Mouse (Mus musculus) CD4-positive, CD25-positive, alpha-beta regulatory T cell, adult 2 months (primary cell): ENCODE results near the gene Fxyd5.
A peak's percentile ranks its signal among the peaks of the same experiment; 100 is the strongest.

Experiments used
- DNase-seq: peaks from one replicate; pipeline ENCODE4 v3.0.0-alpha.2; 2012; ENCODE audit warnings: low read depth, low spot score

Fxyd5 gene

DNA sequence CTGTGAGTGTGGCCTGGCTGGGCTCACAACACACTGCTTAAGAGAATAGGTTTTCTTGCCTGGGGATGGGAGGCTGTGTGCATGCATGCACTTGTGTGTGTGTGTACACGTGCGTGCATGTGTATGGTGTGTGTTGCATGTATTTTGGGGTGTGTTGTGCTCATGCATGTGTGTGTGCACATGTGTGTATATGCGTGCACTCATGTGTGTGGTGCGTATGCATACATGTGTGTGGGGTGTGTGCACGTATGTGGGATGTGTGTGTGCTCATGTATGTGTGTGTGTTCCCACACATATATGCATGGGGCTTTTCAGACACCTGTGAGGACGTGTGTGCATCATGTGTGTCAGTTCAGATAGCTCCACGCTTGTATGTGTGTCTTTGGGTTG lies 18.3 kb upstream of the Fxyd5 start:
- no peak for DNase-seq

DNA sequence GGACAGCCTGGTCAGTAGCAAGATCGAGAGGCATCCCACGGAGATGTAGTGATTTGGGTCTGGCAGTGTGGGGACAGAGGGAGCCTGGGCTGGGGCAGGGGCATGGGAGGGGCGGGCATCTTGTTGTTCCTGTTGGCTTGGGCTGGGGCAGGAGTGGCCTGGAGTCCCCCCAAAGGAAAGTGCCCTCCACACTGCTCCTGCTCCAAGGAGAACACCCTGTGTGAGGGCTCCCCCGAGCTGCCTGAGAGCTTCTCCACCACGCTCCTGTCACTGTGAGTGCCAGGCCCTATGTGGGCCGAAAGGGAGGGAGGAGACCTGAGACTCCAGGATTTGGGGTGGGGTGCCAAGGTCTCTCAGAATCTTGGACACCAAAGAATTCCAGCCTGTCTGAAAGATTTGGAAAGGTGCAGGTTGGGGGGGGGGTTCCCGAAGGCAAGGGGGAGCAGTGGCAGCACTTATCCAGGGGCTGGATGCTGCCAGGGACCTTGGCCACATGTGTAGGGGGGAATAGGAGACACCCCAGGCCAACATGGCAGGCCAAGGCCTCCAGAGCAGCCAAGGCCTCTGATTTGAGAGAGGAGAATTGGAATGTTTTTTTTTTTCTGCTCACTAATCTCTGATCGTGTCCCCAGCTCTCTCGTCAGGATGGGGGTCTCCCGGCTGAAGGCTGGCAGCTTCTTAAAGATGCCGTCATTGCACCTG lies 17.8 kb upstream of the Fxyd5 start:
- DNase-seq = no peak

DNA sequence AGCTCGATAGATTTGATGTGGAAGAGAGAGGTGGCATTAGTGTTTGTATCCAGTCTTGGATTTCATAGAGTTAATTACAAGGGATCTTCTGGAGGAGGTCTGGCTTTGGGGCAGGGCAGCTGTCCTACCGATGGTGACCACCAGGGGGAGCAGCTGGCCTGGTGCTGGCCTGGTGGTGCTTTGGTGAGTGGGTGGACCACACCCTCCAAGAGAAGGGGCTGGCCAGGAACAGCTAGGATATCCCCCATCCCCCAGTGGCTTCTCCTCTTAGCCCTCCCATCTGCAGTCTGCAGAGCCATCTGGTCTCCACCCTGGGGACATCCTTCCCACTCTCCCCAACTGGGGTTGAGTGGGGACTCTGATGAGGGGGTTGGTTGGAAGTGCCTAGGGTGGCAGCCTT lies 16.8 kb upstream of the Fxyd5 start, which contains the start of gene Lgi4:
TSS of gene Lgi4 (plus strand) at position 235 of the 400 bp plus-strand sequence.
- peak; percentile 85 for DNase-seq

DNA sequence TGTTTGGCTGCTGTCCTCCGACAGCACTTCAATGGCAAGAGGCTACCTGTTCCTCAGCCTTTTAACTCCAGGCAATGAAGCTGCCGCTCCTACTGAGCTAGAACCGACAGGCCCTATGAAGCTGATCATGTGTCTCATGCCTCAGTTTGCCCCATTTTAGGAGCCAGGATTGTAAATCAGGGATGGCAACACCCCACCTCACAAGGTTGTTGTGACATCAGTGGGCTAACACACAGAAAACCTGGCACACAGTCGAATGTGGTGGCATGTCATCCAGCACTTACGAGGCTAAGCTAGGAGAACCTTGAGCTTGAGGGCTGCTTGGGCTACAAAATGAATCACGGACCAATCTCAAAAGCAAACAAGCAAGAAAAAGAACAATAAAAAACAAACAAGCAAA lies 15.9 kb upstream of the Fxyd5 start:
- DNase-seq = no peak

DNA sequence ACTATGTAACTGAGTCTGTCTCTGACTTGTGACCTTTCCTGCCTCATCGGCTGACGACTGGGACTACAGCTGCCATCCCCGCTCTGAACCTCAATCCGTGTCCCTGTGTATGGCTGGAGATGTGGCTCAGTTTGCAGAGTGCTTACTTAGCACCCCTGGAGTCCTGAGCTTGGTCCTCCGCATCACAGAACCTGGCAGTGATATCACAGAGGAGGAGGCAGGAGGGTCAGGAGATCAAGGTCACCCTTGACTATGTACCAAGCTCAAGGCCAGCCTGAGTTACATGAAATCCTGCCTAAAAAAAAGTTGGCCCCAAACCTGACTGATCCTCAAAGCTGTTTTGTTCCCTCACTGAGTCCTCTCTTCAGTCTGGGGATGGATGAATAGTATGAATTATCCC lies 15.4 kb upstream of the Fxyd5 start:
- DNase-seq = no peak

GRCm38 (mm10) chr7:31057071-31057470 lies 14.8 kb upstream of the Fxyd5 start, which contains the start of gene Fxyd1:
Gene Fxyd1 (minus strand): TSS chr7:31057199.
- DNase-seq = no peak

DNA sequence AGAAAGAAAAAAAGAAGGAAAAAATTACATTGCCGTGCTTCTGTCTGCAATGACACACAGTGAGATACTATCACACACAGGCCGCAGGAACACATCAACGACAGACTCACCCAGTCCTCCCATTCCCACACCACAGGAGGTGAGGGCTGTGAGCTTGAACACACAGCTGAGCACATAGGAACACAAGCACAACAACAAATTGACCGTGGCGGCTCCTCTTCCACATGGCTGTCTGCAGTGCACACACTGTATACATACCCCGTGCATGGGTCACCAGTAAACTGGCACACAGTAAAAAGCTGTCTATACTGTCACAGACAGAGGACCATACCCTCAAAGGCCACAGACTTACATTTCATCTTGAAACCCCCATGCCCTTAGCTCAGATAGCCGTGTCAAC lies 14.2 kb upstream of the Fxyd5 start:
- DNase-seq = no peak

GRCm38 (mm10) chr7:31055883-31056282 lies 13.6 kb upstream of the Fxyd5 start:
- DNase-seq = no peak

GRCm38 (mm10) chr7:31055354-31055824 lies 13.1 kb upstream of the Fxyd5 start:
- DNase-seq = no peak

DNA sequence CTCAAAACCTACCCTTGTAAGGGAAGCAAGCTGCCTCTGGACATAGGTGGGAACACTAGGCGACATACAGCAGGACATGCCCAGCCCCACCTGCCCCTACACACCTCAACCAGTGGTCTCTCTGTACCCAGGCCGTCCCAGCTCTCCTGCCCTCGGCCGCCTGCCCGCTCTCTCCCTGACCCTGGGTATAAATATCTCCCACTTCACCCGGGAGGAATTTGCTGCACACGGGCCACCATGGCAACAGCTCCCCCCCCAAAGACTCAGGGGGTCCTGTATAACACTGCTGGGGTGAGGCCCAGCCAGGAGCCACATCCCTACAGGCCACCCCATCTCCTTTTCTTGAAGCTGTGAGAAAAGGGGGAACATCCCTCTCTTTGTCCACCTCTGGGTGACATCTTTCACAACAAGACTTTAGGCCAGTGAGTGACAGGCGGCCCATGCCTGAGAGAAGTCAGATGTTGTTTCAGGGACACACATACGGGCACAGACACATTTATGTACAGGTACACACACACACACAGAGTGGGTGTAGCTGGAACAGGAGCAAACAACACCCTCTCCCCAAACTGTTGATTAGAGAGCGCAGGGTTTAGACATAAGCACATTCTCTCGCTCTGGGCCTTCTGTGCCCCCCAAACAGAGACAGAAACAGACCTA lies 12.5 kb upstream of the Fxyd5 start:
- DNase-seq = no peak

DNA sequence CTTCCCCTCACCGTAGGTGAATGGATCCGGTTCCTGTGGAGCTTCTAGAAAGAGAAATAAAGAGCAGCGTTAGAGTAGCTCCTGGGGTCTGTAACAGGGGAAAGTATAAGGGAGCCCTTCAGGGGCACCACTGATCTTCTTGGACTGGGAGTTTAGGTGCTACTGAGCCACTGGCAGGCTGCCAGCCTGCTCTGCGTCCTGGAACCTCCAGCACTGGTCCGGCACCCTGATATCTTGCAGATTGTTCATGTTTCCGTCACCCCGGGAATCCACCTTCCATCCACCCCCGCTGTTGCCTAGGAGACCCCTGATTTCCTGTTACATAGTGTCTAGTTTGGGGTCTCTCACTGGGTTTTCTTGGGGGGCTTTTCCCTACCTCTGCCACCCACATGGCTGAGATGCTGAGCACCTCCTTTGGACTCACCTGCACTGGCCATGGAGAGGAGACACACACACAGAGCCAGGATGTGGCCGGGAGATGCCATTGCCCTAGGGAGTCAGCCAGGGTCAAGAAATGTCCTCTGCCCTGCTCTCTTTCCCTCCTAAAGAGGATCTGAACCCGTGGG lies 11.7 kb upstream of the Fxyd5 start:
- DNase-seq = no peak

GRCm38 (mm10) chr7:31052636-31053434 lies 10.6 kb upstream of the Fxyd5 start:
- DNase-seq = peak; percentile 62

GRCm38 (mm10) chr7:31052251-31052635 lies 10.0 kb upstream of the Fxyd5 start:
- DNase-seq = peak; percentile 16

DNA sequence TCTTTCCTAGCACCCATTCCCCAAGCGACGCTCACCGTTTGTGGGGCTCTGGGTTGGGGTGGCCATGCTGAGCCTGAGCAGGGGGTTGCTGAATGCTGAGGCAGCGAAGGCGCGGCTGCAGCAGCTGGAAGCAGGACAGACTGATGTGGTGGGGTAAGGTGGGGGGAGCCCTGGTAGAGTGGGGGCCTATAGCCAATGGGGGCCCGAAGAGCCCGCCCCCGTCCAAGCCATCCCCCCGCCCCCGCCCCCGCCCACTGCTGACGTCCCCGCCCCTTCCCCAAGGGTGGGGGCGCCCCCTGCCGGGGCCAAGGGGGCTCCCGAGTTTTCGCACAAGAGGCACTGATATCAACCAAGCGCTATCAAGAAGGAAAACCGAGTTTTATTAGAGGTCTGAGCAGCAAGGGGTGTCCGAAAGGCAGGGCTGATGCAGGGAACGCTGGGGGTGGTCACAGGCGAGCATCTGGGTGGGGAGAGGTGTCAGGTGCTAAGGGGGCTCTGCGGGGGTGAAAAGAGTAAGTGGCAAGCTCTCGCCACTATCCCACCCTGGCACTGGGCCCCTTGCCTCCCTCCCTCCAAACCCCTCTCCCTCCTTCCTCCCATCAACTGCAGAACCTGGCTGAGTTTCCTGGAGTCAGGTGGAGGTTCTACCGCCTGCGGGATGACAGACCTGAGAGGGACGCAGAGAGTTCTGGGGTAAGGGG lies 9.2 kb upstream of the Fxyd5 start, which contains the start of gene Fxyd7:
TSS of gene Fxyd7 (minus strand) at position 147 of the 701 bp plus-strand sequence.
- DNase-seq = peak; percentile 54

- peak; percentile 46 for DNase-seq
Observed at GRCm38 (mm10) chr7:31050921-31051320, 8.6 kb upstream of the Fxyd5 start.

- DNase-seq = no peak
Observed at GRCm38 (mm10) chr7:31050487-31050886, 8.2 kb upstream of the Fxyd5 start.

DNA sequence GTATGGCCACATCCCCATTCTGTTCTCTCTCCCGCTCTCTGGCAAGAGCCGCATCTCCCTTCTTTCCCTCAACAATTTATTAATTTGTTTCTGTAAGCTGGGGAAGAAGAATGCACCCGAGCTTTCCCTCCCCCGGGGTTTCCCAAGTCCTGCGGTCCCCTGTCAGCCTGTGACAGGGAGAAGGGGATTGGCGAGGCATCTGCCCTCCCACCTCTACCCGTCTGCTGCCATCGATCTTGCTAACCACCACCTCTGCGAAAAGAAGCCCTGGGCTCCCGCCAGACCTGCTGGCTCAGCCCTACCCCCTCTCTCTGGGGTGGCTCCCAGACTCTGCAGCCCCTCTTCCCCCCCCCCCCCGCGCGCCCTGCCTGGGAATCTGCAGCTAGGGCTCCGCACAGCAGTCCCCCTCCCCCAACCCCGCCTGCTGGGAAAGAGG lies 7.6 kb upstream of the Fxyd5 start:
- peak; percentile 41 for DNase-seq

DNA sequence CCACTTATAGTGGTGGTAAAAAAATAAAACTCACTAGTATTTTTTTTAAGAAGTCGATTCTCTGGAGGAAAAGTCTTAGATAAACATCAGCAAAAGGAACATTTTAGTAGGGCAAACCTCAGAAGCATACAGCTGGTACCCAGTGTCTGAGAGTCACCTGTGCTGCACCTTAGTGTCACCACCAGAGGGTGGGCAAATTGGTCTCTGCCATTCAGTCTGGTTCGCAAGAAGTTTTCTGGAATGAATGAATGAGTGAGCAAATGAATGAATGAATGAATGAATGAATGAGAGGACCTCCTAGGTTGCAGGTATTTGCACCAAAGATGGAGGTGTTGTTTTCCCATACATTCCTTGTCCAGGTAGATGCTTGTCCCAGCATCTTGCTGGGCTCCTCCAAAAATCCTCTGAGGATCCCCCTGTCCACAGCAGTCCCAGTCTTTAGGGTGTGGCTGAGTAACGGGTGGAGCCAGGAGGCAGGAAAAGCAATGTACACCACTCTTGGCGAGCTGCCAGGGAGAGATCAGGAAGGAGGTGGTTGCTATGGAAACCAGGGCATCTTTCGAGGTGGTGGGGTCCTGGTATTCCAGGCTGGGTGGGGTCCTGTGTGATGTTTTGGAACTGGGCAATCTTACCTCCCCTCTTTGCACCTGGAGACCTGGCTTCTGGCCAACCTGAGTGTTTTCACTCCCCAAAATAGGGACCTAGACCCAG lies 7.0 kb upstream of the Fxyd5 start:
- peak; percentile 58 for DNase-seq

DNA sequence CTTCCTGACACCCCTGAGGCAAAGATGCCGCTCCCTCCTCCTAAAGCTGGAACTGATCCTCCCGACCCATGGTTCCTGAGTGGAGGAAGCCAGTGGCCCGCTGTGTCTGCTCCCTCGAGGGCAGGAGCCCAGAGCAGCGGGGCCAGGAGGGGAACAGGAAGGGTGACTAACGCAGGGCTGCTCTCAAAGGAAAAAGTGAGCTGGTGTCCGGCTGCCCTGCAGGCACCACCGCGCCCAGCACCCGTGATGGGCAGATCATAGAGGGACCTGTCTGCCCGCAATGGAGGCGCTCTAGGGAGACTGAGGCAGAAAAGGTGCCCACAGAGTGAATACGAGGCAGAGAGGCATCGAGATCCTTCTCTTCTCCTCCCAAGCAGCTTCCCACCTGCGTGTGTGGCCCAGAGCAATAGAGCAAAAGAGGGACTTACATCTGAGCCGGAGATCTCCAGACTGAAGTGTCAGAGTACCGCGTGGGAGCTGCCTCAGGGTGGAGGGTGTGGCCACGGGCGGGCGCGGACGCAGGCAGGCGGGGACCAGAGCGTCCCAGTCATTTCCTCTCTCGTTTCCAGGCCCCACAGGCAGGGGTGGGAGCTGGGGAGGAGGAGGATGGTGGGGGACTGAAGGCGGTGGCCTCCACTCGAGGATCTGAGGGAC lies 492 bp downstream of the Fxyd5 start:
- DNase-seq = peak; percentile 89

- DNase-seq = peak; percentile 53
Observed at GRCm38 (mm10) chr7:31041023-31041407, 1.3 kb downstream of the Fxyd5 start.
